Mouse (Mus musculus) heart, adult 18-20 months (tissue): ENCODE measurements around the gene Thtpa. TPM values are rescaled to one million over a fixed set of nuclear protein-coding genes. Genes with fewer than 3 reads are reported as not detected.

Experiments
- DNase-seq, 2 experiments: peaks; one replicate each; pipeline ENCODE4 v3.0.0; 2021 to 2022; ENCODE audit warnings: mixed read lengths in 1 of 2
- long read RNA-seq, 2 experiments: library from polyadenylated mRNA; stranded (forward); transcript quantifications; one replicate each; pipeline ENCODE4 v2.0.0; 2021
- total RNA-seq, 2 experiments: library from RNA; stranded (reverse); gene quantifications; 2 replicates each; pipeline ENCODE4 v1.2.3; 2021

Gene Thtpa
- total RNA-seq: 10 to 100 TPM; 11.3 to 12.9 TPM
- long read RNA-seq, experiment 1, transcript Thtpa-201 (2 exons, 2,830 nt): major isoform, 15 of 16 reads
- long read RNA-seq, experiment 1, partial matches to known transcripts: 0 of 16 reads
- long read RNA-seq, experiment 1, other reads (novel, unspliced or antisense): 1 of 16 reads
- long read RNA-seq, experiment 2, transcript Thtpa-201 (2 exons, 2,830 nt): major isoform, 7 of 8 reads
- long read RNA-seq, experiment 2, partial matches to known transcripts: 0 of 8 reads
- long read RNA-seq, experiment 2, other reads (novel, unspliced or antisense): 1 of 8 reads

GRCm38 (mm10) chr14:55094704-55095231 is at the start of gene Thtpa:
Thtpa (plus strand) TSS chr14:55094784.
- peak; percentile 82 to 88 for DNase-seq

DNA sequence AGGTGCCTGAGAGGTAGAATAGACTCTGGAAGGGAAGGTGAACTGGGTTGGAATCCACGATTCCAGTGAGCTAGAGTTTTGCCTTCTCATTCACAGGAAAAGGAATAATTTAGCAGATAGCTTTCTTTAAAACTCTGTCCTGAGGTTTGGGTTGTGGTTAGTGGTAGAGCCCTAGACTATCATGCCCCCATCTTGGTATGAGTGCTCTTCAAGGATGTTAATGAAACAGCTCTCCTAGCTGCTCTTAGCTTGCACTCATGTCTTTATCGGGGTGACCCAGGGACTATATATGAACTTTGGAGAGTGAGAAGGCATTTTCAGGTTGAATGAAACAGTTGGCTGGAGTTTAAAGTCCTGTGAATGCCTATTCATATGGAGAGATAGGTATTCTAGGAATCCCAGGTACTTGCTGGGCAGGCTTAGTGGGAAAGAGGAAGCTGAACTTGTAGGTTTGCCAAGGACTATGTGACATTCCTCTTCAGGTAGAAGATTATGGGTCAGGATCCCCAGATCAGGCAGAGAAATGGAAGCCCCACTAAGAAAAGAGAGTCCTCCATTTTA is 46.5 kb upstream of the Thtpa start:
- DNase-seq: no peak

DNA sequence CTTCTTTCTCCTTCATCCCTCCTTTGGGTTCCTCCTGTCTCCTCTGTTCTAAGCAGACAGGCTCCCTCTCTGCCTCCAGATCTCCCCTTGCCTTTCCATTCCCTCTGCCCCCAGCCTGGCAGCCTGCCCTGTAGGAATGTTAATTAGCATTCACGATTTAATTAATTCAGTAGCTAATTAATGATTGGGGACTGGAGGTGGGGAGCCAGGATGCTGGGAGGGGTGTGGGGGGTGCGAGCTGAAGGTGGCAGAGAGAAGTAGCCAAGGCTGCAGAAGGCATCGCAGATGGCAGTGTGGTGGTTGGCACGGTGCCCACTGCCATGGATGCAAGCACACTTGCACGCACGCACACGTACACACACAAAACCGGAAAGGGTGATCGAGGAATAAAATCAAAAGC is 42.1 kb upstream of the Thtpa start:
- DNase-seq: no peak

DNA sequence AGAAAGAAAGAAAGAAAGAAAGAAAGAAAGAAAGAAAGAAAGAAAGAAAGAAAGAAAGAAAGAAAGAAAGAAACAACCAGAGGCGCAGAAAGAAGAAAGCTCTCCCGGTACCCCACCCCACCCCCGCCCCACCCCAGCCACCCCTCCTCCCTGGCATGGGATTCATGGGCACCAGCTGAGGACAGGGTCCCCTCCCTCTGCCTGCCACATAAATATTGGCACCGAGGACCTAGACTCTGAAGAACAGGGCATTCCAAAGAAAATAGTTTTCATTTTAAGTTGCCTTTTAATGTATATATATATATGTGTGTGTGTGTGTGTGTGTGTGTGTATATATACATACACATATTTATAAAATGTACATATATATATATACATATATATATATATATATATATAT is 41.5 kb upstream of the Thtpa start:
- no peak for DNase-seq

- DNase-seq: no peak
Observed at GRCm38 (mm10) chr14:55053708-55054190, 40.8 kb upstream of the Thtpa start.

- DNase-seq: no peak
Observed at GRCm38 (mm10) chr14:55054191-55054749, 40.3 kb upstream of the Thtpa start.

DNA sequence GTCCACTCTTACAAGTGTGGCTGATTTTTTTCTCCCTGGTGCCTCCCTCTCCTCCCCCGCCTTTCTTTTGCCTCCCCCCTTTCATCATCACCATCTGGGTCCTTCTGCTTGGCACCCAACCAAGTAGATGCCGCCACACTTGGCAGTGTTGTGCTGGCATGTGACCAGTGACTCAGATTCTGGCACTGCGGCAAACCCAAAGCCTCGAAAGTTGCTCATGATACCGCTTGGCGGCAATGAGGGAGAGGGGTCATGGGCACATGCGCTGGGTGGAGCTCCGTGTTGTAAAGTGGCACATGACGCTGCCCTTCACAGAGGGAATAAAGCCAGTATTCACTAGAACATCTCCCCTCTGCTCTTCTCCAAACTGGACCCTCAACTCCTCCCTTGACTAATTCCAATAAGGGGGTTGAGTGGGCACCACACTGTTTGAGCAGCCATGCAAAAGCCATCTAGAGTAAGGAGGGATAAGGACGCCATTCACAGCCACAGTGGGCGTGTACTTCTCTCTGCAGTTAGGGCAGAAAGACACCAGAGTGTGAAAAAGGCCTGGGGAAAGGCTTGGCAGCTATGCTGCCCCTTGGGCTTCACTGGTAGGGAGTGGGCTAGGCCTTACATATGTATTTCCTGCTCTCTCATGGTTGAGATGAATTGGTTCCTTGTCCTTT is 39.3 kb upstream of the Thtpa start:
- DNase-seq: peak; percentile 35 to 59

- DNase-seq: no peak
Observed at GRCm38 (mm10) chr14:55059009-55059408, 35.6 kb upstream of the Thtpa start.

GRCm38 (mm10) chr14:55059931-55060330 is 34.7 kb upstream of the Thtpa start:
- no peak for DNase-seq

DNA sequence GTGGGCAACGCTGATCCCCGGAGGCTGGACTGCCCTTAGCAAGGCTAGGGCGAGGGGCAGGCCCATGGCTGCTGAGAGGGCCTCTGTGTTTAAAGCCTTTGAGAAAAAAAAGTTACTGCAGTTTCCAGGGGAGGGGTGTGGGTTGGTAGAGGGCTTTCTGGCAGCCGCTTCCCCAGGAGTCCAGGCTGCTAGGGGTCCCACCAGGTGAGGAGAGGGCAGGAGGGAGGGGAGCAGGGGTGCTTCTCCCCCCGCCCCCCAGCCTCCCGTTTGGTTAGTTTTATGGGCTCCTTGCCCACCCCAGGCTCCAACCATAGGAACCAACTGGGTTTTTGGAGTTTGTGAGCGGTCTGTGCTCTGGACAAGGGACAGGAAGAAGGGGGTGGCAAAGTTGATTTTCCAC is 32.7 kb upstream of the Thtpa start:
- no peak for DNase-seq

GRCm38 (mm10) chr14:55062626-55063025 is 32.0 kb upstream of the Thtpa start:
- DNase-seq: no peak

DNA sequence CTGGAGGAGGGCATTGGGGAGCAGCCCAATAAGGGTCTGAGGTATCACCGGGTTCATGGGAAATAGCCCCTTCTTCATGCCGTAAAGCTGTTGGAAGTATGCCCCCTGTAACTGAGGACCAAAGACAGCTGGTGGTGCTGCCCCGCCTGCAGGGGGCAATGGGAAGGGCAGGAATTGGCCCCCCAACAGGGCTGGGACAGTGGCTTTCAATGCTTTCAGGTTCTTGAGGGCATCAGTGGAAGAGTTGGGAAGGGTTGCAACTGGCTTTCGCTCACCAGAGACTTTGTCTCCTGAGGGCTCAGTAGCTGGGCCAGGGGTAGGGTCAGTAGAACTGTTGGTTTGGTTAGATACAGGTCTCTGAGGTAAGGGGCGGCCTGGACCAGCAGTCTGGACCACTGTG is 31.5 kb upstream of the Thtpa start:
- no peak for DNase-seq

DNA sequence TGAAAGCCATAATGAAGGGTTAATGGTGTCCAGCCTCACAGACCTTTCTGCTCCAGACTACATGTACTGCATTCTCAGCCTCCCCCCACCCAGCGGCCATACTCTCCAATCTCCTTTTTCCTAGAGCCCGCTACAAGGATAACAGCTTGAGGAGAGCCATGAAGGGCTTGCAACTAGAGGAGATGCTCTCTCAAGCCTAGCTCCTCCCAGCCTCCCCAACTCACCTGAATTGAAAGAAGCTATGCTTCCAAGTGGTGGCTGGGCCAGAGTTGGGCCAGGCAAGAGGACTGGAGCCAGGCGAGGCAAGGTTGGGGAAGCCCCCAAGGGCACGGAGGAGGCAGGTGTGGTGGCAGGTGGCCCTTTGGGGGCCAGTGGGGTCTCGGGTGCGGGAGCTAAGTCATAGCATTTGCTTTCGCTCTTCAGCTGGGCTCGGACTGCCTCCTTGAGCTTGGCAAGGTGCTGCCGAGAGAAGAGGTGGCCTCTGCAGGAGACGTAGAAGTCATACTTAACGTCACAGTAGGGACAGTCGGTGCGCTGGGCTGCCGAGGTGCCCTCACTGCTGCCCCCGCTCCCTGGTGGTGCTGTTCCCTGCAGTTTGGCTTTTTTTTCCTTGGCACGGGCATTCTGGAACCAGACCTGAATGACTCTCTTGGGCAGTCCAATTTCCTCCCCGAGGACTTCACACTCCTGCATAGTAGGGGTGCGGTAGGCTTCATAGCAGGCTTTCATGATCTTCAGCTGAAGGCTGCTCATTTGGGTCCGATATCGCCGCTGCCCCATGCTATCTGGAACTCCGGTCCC is 30.8 kb upstream of the Thtpa start:
- no peak for DNase-seq

GRCm38 (mm10) chr14:55064481-55065370 is 29.9 kb upstream of the Thtpa start:
- no peak for DNase-seq

- no peak for DNase-seq
Observed at GRCm38 (mm10) chr14:55065391-55065790, 29.2 kb upstream of the Thtpa start.

DNA sequence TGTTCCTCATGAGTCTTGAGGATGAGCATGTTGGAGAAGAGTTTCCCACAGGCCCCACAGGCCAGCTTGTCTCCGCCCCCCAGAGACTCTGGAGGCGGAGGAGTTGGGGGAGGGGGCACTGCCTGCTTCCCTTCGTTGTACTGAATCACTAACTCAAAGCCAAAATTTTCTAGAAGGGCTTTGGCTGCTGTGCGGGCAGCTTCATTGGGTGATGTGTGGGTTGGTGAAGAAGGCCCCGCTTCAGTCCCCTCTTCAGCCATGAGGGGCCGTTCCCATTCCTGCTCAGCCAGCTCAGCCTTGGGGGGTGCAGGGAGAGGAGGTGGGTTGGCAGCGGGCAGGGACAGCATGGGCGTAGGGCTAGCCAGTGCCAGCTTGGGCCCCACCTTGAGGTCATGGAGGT is 28.5 kb upstream of the Thtpa start:
- DNase-seq: no peak

DNA sequence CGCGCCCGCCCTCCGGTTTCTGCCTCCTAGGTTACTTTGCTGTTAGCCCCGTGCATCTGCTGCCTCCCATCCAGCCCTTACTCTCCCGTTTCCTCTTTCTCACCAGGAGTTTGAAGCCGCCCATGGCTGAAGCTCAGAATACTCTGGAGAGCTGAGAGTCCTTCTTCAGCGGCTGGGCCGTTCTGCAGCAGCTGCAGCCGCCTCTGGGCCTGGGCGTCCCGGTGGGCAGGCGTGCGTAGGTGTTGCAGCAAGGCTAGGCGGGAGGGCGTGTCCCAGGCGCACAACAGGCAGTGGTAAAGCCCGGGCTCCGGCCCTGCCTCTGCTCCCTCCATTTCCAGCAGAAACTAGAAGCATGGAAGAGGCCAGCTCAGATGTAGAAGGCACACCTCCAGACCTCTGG is 22.8 kb upstream of the Thtpa start:
- DNase-seq: no peak

DNA sequence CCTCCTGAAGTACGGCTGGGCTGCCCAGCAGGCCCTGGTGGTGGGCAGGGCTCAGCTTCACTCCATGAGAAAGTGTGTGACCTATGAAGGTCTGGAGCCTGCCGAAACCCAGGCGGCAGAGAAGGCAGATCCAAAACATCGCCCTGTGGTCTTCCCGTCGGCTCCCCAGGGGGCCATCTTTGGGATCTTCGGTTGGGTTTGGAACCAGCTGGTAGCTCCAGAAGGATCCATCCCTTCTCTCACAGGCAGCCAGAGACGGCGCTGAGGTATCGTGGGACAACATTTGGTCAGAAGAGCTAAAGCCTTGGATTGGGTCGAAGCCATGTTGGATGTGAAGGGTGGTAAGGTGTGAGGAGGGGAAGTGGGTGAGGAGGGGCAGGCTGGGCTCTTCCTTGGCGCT is 20.2 kb upstream of the Thtpa start:
- no peak for DNase-seq

DNA sequence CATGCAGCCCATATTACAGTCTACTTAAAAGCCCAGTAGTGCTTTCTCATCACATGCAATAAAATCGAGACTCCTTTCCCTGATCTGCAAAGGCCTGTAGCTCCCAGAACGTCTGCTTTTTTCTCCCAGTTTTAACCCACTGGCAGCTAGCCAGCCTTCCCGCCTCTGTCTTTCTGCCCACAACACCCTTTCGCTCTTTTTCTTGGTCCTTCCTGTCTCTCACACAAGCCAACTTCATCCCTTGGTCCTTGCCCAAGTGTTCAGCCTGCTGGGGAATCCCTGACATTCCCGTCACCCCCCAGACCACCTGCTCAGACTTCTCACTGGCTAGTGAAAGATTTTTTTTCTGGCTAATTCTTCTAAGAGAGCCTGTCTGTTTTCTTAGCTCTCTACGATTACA is 18.4 kb upstream of the Thtpa start:
- DNase-seq: peak in 1 of 2 experiments; percentile 43

- DNase-seq: no peak
Observed at GRCm38 (mm10) chr14:55076956-55077355, 17.6 kb upstream of the Thtpa start.
